Mouse (Mus musculus) liver, embryonic 11.5 days (tissue): Measurements from ENCODE around the gene Akp3. TPM values are rescaled to one million over a fixed set of nuclear protein-coding genes. Genes with fewer than 3 reads are reported as not detected.

Source experiments
- ATAC-seq: fragments of 200-750 bp; cut with Nextera tagmentation; replicated peaks from 2 replicates; pipeline ENCODE4 v1.8.0; 2017; ENCODE audit warnings: moderate number of reproducible peaks, mild to moderate bottlenecking, moderate TSS enrichment, moderate library complexity; ENCODE audit not compliant: low FRiP score
- DNase-seq: peaks from one replicate; pipeline ENCODE4 v3.0.0-alpha.2; 2017; ENCODE audit warnings: low spot score
- H3K27ac ChIP-seq: fragments of 300-500 bp; sonication (generic); 2 replicates; pipeline ENCODE4 v1.5.1; 2014; ENCODE audit warnings: mild to moderate bottlenecking, low read depth, low read length, control low read depth
- H3K27me3 ChIP-seq: fragments of 300-500 bp; sonication (generic); replicated peaks from 2 replicates; pipeline ENCODE4 v1.6.1; 2014; ENCODE audit warnings: low read length, mixed read lengths; ENCODE audit not compliant: control insufficient read depth, insufficient read depth
- H3K36me3 ChIP-seq: fragments of 300-500 bp; sonication (generic); 2 replicates; pipeline ENCODE4 v1.6.1; 2014; ENCODE audit warnings: mild to moderate bottlenecking, low read length, moderate library complexity, mixed read lengths; ENCODE audit not compliant: control insufficient read depth, insufficient read depth
- H3K4me1 ChIP-seq: fragments of 300-500 bp; sonication (generic); replicated peaks from 2 replicates; pipeline ENCODE4 v1.6.1; 2014; ENCODE audit warnings: low read length, mixed read lengths; ENCODE audit not compliant: control insufficient read depth, insufficient read depth
- H3K4me2 ChIP-seq: fragments of 300-500 bp; sonication (generic); 2 replicates; pipeline ENCODE4 v1.6.1; 2014; ENCODE audit warnings: mild to moderate bottlenecking, control low read depth, moderate library complexity
- H3K4me3 ChIP-seq: fragments of 300-500 bp; sonication (generic); 2 replicates; pipeline ENCODE4 v1.5.1; 2014; ENCODE audit warnings: low read depth, low read length, control low read depth
- H3K9ac ChIP-seq: fragments of 300-500 bp; sonication (generic); 2 replicates; pipeline ENCODE4 v1.6.1; 2014; ENCODE audit warnings: low read depth, low read length, control low read depth
- H3K9me3 ChIP-seq: fragments of 300-500 bp; sonication (generic); 2 replicates; pipeline ENCODE4 v1.6.1; 2016; ENCODE audit warnings: low read length, inconsistent platforms, mixed read lengths; ENCODE audit not compliant: control insufficient read depth
- WGBS: fragments of 180-500 bp; shearing (Covaris S2); extraction: QIAGEN DNeasy Blood & Tissue Kit; methylation state at CpG from one replicate; pipeline ENCODE4 v1.1.7; 2014; 5-methylcytosine and 5-hydroxymethylcytosine counted together
- polyA plus RNA-seq: library from polyadenylated mRNA; unstranded; fragments of >200 nt; fragmentation: Nextera tagmentation; extraction: Ambion mirVana; gene quantifications from 2 replicates; pipeline ENCODE4 v1.2.1, GENCODE M21; 2014

Gene Akp3
- polyA plus RNA-seq, 1 experiment from 2014 or later: not detected

- Histone ChIP-seq H3K9me3 (no peaks in the 10 kb centered on the region), H3K36me3 (no peaks in the 10 kb centered on the region), H3K27me3 (0 out of 2 replicates have a peak, but pooled peaks cover 2% of the 10 kb centered on the region), H3K27ac (no peak overlapping the region), H3K4me2 (no peak overlapping the region), H3K4me1 (no peaks in the 10 kb centered on the region), H3K9ac (no peak overlapping the region), H3K4me3 (no peak overlapping the region)
- whole genome bisulfite sequencing: 84% methylated on average over 1 of the region's 1 CpGs
- ATAC-seq: no peak
- DNase-seq: no peak
These were observed 20.8 kb upstream of the Akp3 start for GRCm38 (mm10) chr1:87103936-87104335.

GRCm38 (mm10) chr1:87106536-87106935 is 18.2 kb upstream of the Akp3 start:
- no peak for DNase-seq
- no peak overlapping the region for H3K4me2 ChIP-seq
- no peaks in the 10 kb centered on the region for H3K27me3 ChIP-seq
- H3K27ac ChIP-seq: no peak overlapping the region
- H3K9ac ChIP-seq: no peak overlapping the region
- no peaks in the 10 kb centered on the region for H3K4me1 ChIP-seq
- no peaks in the 10 kb centered on the region for H3K36me3 ChIP-seq
- ATAC-seq: no peak
- H3K9me3 ChIP-seq: no peaks in the 10 kb centered on the region
- 75% methylated on average over 8 of the region's 8 CpGs for WGBS
- no peak overlapping the region for H3K4me3 ChIP-seq

GRCm38 (mm10) chr1:87108564-87108963 is 16.2 kb upstream of the Akp3 start:
- H3K27ac ChIP-seq: no peak overlapping the region
- H3K4me1 ChIP-seq: no peaks in the 10 kb centered on the region
- H3K36me3 ChIP-seq: no peaks in the 10 kb centered on the region
- no peak overlapping the region for H3K4me3 ChIP-seq
- H3K27me3 ChIP-seq: no peaks in the 10 kb centered on the region
- no peak for ATAC-seq
- H3K9me3 ChIP-seq: no peaks in the 10 kb centered on the region
- H3K4me2 ChIP-seq: no peak overlapping the region
- WGBS: 82% methylated on average over 4 of the region's 4 CpGs
- no peak for DNase-seq
- no peak overlapping the region for H3K9ac ChIP-seq

GRCm38 (mm10) chr1:87111719-87112354 is 12.9 kb upstream of the Akp3 start:
- Histone ChIP-seq H3K4me3 (no peak overlapping the region), H3K9ac (no peak overlapping the region), H3K27me3 (no peaks in the 10 kb centered on the region), H3K36me3 (no peaks in the 10 kb centered on the region), H3K4me1 (no peaks in the 10 kb centered on the region), H3K9me3 (no peaks in the 10 kb centered on the region), H3K27ac (no peak overlapping the region), H3K4me2 (no peak overlapping the region)
- DNase-seq (no peak), ATAC-seq (no peak)
- WGBS: 47% methylated on average over 9 of the region's 9 CpGs

- Histone ChIP-seq H3K4me1 (no peaks in the 10 kb centered on the region), H3K9ac (no peak overlapping the region), H3K27ac (no peak overlapping the region), H3K36me3 (no peaks in the 10 kb centered on the region), H3K9me3 (no peaks in the 10 kb centered on the region), H3K4me3 (no peak overlapping the region), H3K27me3 (no peaks in the 10 kb centered on the region), H3K4me2 (no peak overlapping the region)
- 70% methylated on average over 1 of the region's 1 CpGs for WGBS
- DNase-seq: no peak
- no peak for ATAC-seq
These were observed 10.0 kb upstream of the Akp3 start for GRCm38 (mm10) chr1:87114784-87115183.

- H3K4me1 ChIP-seq: no peaks in the 10 kb centered on the region
- no peak overlapping the region for H3K4me3 ChIP-seq
- no peak overlapping the region for H3K9ac ChIP-seq
- H3K4me2 ChIP-seq: no peak overlapping the region
- no peaks in the 10 kb centered on the region for H3K9me3 ChIP-seq
- 12% methylated on average over 43 of the region's 43 CpGs for WGBS
- DNase-seq: no peak
- no peak overlapping the region for H3K27ac ChIP-seq
- no peak for ATAC-seq
- no peaks in the 10 kb centered on the region for H3K36me3 ChIP-seq
- peaks cover 37% of the 10 kb centered on the region for H3K27me3 ChIP-seq
These were observed 2.6 kb downstream of the Akp3 start for GRCm38 (mm10) chr1:87127206-87128030.

GRCm38 (mm10) chr1:87131803-87132202 is 7.0 kb downstream of the Akp3 start:
- no peak for DNase-seq
- Histone ChIP-seq H3K4me1 (no peaks in the 10 kb centered on the region), H3K36me3 (no peaks in the 10 kb centered on the region), H3K9me3 (no peaks in the 10 kb centered on the region), H3K9ac (no peak overlapping the region), H3K4me2 (no peak overlapping the region), H3K4me3 (no peak overlapping the region), H3K27ac (no peak overlapping the region), H3K27me3 (peaks cover 25% of the 10 kb centered on the region)
- 69% methylated on average over 4 of the region's 4 CpGs for WGBS
- ATAC-seq: no peak

- Histone ChIP-seq H3K9me3 (no peaks in the 10 kb centered on the region), H3K36me3 (no peaks in the 10 kb centered on the region), H3K4me3 (no peak overlapping the region), H3K4me2 (no peak overlapping the region), H3K4me1 (no peaks in the 10 kb centered on the region), H3K27ac (no peak overlapping the region), H3K9ac (no peak overlapping the region), H3K27me3 (no peaks in the 10 kb centered on the region)
- 76% methylated on average over 4 of the region's 4 CpGs for WGBS
- DNase-seq (no peak), ATAC-seq (no peak)
These were observed 16.8 kb downstream of the Akp3 start for GRCm38 (mm10) chr1:87141550-87141949.

- no peak for DNase-seq
- ATAC-seq: no peak
- no peak overlapping the region for H3K4me3 ChIP-seq
- no peaks in the 10 kb centered on the region for H3K9me3 ChIP-seq
- no peaks in the 10 kb centered on the region for H3K4me1 ChIP-seq
- 62% methylated on average over 9 of the region's 9 CpGs for WGBS
- H3K27ac ChIP-seq: no peak overlapping the region
- H3K4me2 ChIP-seq: no peak overlapping the region
- H3K27me3 ChIP-seq: no peaks in the 10 kb centered on the region; the same call in 1 of the 2 replicates
- no peaks in the 10 kb centered on the region for H3K36me3 ChIP-seq
- H3K9ac ChIP-seq: no peak overlapping the region
These were observed 17.7 kb downstream of the Akp3 start for GRCm38 (mm10) chr1:87142456-87142855.
